Mouse (Mus musculus) CH12.LX (cell line): Measurements from ENCODE around the gene Ppef1. TPM values are rescaled to one million over a fixed set of nuclear protein-coding genes. Genes with fewer than 3 reads are reported as not detected.

Experiments used
- DNase-seq: peaks from one replicate; pipeline ENCODE4 v3.0.0-alpha.2; 2013; ENCODE audit errors: extremely low read depth
- H3K27ac ChIP-seq: 2 replicates; pipeline ENCODE4 v1.5.1; 2012; ENCODE audit warnings: low read depth, mild to moderate bottlenecking, control low read depth, moderate library complexity; ENCODE audit not compliant: insufficient read depth
- H3K27me3 ChIP-seq: replicated peaks from 2 replicates; pipeline ENCODE3; 2012; ENCODE audit warnings: inconsistent platforms
- H3K36me3 ChIP-seq, 2 experiments: replicated peaks in 1 of 2; 2 replicates each; pipeline versions ENCODE3 to v1.6.1; 2012; ENCODE audit warnings: inconsistent platforms in 1 of 2, low read length in 1 of 2, mild to moderate bottlenecking in 1 of 2, mixed read lengths in 1 of 2, moderate library complexity in 1 of 2; ENCODE audit not compliant: control insufficient read depth in 1 of 2, insufficient read depth in 1 of 2
- H3K4me1 ChIP-seq, 2 experiments: 2 replicates each; pipeline ENCODE4 v1.6.1; 2012; ENCODE audit warnings: inconsistent platforms in 1 of 2, moderate library complexity in 1 of 2; ENCODE audit not compliant: insufficient read depth in 2 of 2, control insufficient read depth in 1 of 2
- H3K4me2 ChIP-seq: 2 replicates; pipeline ENCODE4 v1.6.1; 2012; ENCODE audit warnings: low read depth, mild to moderate bottlenecking, control low read depth; ENCODE audit not compliant: poor library complexity, insufficient read depth, severe bottlenecking
- H3K4me3 ChIP-seq, 3 experiments: fragments of 150-350 bp in 1 of 3; sonication (generic) in 1 of 3; replicated peaks in 1 of 3; 2 replicates each; pipeline versions ENCODE3 to v1.5.1; 2011 to 2012; ENCODE audit warnings: low read depth in 2 of 3, low read length in 2 of 3, mild to moderate bottlenecking in 2 of 3, moderate library complexity in 2 of 3, control low read depth in 1 of 3, improper control_type of control experiment in 1 of 3, inconsistent platforms in 1 of 3, mixed read lengths in 1 of 3; ENCODE audit not compliant: poor library complexity in 1 of 3
- H3K79me2 ChIP-seq: replicated peaks from 2 replicates; pipeline ENCODE4 v1.6.1; 2012; ENCODE audit warnings: mild to moderate bottlenecking, moderate library complexity; ENCODE audit not compliant: control insufficient read depth, poor library complexity, insufficient read depth, severe bottlenecking; ENCODE audit errors: extremely low read depth
- H3K9ac ChIP-seq: 2 replicates; pipeline ENCODE4 v1.6.1; 2012; ENCODE audit warnings: low read depth, mild to moderate bottlenecking, control low read depth, moderate library complexity; ENCODE audit not compliant: insufficient read depth
- H3K9me3 ChIP-seq: replicated peaks from 2 replicates; pipeline ENCODE3; 2012; ENCODE audit warnings: low read length, inconsistent platforms, mixed read lengths
- BHLHE40 ChIP-seq: IDR thresholded peaks from 2 replicates; pipeline ENCODE4 v1.6.1; 2011; ENCODE audit warnings: mild to moderate bottlenecking, low read depth, low read length, improper control_type of control experiment
- CTCF ChIP-seq, 2 experiments: IDR thresholded peaks in 1 of 2; conservative IDR thresholded peaks in 1 of 2; 2 replicates each; pipeline ENCODE4 v1.5.1; 2011 to 2012; ENCODE audit warnings: low read depth in 2 of 2, low read length in 2 of 2, improper control_type of control experiment in 1 of 2, inconsistent platforms in 1 of 2, mild to moderate bottlenecking in 1 of 2, moderate library complexity in 1 of 2
- E2F4 ChIP-seq: IDR thresholded peaks from 2 replicates; pipeline ENCODE4 v1.6.1; 2011; ENCODE audit warnings: low read depth, low read length, improper control_type of control experiment; ENCODE audit not compliant: insufficient replicate concordance
- EP300 ChIP-seq: IDR thresholded peaks from 2 replicates; pipeline ENCODE4 v1.6.1; 2011; ENCODE audit warnings: low read length, improper control_type of control experiment
- HCFC1 ChIP-seq: IDR thresholded peaks from 2 replicates; pipeline ENCODE4 v1.6.1; 2012; ENCODE audit warnings: low read depth, mild to moderate bottlenecking, inconsistent platforms, low read length, improper control_type of control experiment
- IRF4 ChIP-seq: IDR thresholded peaks from 2 replicates; pipeline ENCODE4 v1.6.1; 2014; ENCODE audit warnings: low read depth, mild to moderate bottlenecking, inconsistent platforms, low read length, improper control_type of control experiment
- MAFK ChIP-seq: IDR thresholded peaks from 2 replicates; pipeline ENCODE4 v1.6.1; 2011; ENCODE audit warnings: low read length, improper control_type of control experiment; ENCODE audit not compliant: insufficient replicate concordance
- MAZ ChIP-seq: IDR thresholded peaks from 2 replicates; pipeline ENCODE4 v1.6.1; 2012; ENCODE audit warnings: low read depth, mild to moderate bottlenecking, inconsistent platforms, low read length, improper control_type of control experiment, moderate library complexity
- MXI1 ChIP-seq: IDR thresholded peaks from 2 replicates; pipeline ENCODE4 v1.6.1; 2011; ENCODE audit warnings: mild to moderate bottlenecking, low read depth, low read length, improper control_type of control experiment
- RCOR1 ChIP-seq: conservative IDR thresholded peaks from 2 replicates; pipeline ENCODE4 v1.6.1; 2012; ENCODE audit warnings: low read depth, mild to moderate bottlenecking, inconsistent platforms, low read length, improper control_type of control experiment
- SMC3 ChIP-seq: IDR thresholded peaks from 2 replicates; pipeline ENCODE4 v1.6.1; 2011; ENCODE audit warnings: low read depth, low read length, improper control_type of control experiment
- TBP ChIP-seq: conservative IDR thresholded peaks from 2 replicates; pipeline ENCODE4 v1.6.1; 2011; ENCODE audit warnings: low read depth, low read length, improper control_type of control experiment
- TCF12 ChIP-seq: IDR thresholded peaks from 2 replicates; pipeline ENCODE4 v1.6.1; 2014; ENCODE audit warnings: low read depth, mild to moderate bottlenecking, inconsistent platforms, low read length, improper control_type of control experiment
- USF1 ChIP-seq: IDR thresholded peaks from 2 replicates; pipeline ENCODE4 v1.6.1; 2014; ENCODE audit warnings: low read depth, mild to moderate bottlenecking, inconsistent platforms, low read length, improper control_type of control experiment
- USF2 ChIP-seq: conservative IDR thresholded peaks from 2 replicates; pipeline ENCODE4 v1.6.1; 2011; ENCODE audit warnings: low read depth, low read length, improper control_type of control experiment
- ZNF384 ChIP-seq: IDR thresholded peaks from 2 replicates; pipeline ENCODE4 v1.6.1; 2012; ENCODE audit warnings: low read depth, low read length, improper control_type of control experiment, inconsistent platforms
- dilution Hi-C: fragments of 300-500 bp; cut with MboI; formaldehyde crosslinking; loops from 2 replicates; pipeline ENCODE4 v1.14.3; 2020; ENCODE audit warnings: low sequenced_read_pairs; ENCODE audit not compliant: extremely low pct_unique_long_range_greater_than_20kb, extremely low pct_ligation_motif_present
- in situ Hi-C: fragments of 300-500 bp; cut with MboI; formaldehyde crosslinking; loops from 3 replicates; pipeline ENCODE4 v1.14.3; 2019; ENCODE audit warnings: low sequenced_read_pairs, low pct_ligation_motif_present, low pct_unique_long_range_greater_than_20kb, mixed read lengths
- polyA plus RNA-seq: library from polyadenylated mRNA; unstranded; fragments of >175 nt; gene quantifications from 2 replicates; pipeline ENCODE4 v1.2.1, GENCODE M21; 2012; ENCODE audit warnings: low read depth; ENCODE audit not compliant: insufficient read length
- total RNA-seq, 2 experiments: library from RNA; depleted of rRNA; stranded (reverse); fragments of 300-350 nt in 1 of 2; fragments of >200 nt in 1 of 2; gene quantifications; 2 replicates each; pipeline ENCODE4 v1.2.3; 2012 to 2014

Gene Ppef1
- total and polyA plus RNA-seq, 3 experiments, result 0.34 to 2.8 (median 1.5) TPM

DNA sequence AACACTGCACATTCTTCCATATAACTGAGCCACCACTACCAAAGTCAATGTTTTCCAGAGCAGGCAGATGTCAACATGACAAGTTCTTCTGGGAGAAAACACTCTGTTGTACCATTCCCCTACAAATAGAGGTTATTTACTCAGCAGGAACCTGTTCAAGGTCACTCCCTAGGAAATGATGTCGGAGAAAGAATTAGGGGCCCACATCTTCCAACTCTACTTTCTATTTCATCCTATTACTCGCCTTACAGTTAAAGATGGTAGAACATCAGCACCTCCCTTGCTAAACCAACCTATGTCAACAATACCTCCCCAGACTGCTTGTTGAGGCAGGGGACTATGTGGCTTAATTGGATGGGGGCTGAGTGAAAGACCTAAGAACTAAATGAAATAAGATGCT lies 32.1 kb upstream of the Ppef1 start, which contains the start of gene Rs1:
Gene Rs1, plus strand, starts transcription at position 301 of the 400 bp plus-strand sequence.
- Histone ChIP-seq H3K4me2 (peak within 1 kb of the TSS; percentile 29; the same call in 1 of the 2 replicates), H3K27ac (no peak within 1 kb of the TSS), H3K9me3 (no peaks in the 10 kb centered on the region), H3K4me1 (0 out of 4 replicates have a peak, but pooled peaks cover 0 to 5% of the 10 kb centered on the region in 2 experiments), H3K9ac (no peak within 1 kb of the TSS), H3K79me2 (no peaks in the 10 kb centered on the region), H3K4me3 (no peak within 1 kb of the TSS), H3K36me3 (no peaks in the 10 kb centered on the region), H3K27me3 (no peaks in the 10 kb centered on the region)
- dilution Hi-C loops, result no loop called here
- DNase-seq, result no peak
- in situ Hi-C loops, result no loop called here
- TF ChIP-seq MXI1 (no peak), E2F4 (no peak), MAZ (no peak), CTCF (conservative IDR thresholded peaks at IDR 0.05 in 1 of 2, IDR thresholded peaks at IDR 0.05 in 1 of 2; ENCODE audit: low read depth in 2 of 2, low read length in 2 of 2) (no peak), TBP (no peak), SMC3 (no peak), IRF4 (no peak), ZNF384 (no peak), USF2 (no peak), TCF12 (no peak), HCFC1 (no peak), MAFK (no peak), RCOR1 (no peak), EP300 (no peak), USF1 (no peak), BHLHE40 (no peak)

DNA sequence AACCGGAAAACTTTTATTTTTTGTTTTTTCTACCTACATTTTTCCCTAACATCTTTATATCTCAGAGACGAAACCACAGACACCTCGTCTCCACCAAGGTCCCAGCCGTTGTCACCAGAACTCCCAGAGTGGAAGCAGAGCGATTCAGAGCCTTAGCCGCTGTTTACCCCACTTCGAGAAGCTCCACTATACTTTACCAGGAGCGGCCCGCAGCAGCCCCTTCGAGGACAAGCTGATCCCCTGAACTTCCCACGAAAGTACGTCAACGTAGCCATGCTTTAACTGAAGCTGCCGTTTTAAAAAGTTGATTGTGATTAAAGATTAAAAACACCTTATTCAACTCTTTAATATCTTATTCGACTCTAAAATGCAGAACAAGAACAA lies 30.7 kb upstream of the Ppef1 start:
- dilution Hi-C loops, result no loop called here
- H3K9ac ChIP-seq, result peak overlapping the region; percentile 63
- TF ChIP-seq SMC3 (no peak), ZNF384 (0 out of 2 replicates have a peak, but pooled peaks have one; percentile 34)
- in situ Hi-C loops, result no loop called here
- H3K9me3 ChIP-seq, result no peaks in the 10 kb centered on the region
- H3K4me1 ChIP-seq, result 0 out of 4 replicates have a peak, but pooled peaks cover 0 to 5% of the 10 kb centered on the region in 2 experiments
- no peak for DNase-seq
- H3K27me3 ChIP-seq, result no peaks in the 10 kb centered on the region
- peak overlapping the region; percentile 36 to 54 (median 44) for H3K4me3 ChIP-seq
- H3K36me3 ChIP-seq, result no peaks in the 10 kb centered on the region
- peak overlapping the region; percentile 36; the same call in 1 of the 2 replicates for H3K4me2 ChIP-seq
- H3K27ac ChIP-seq, result no peak overlapping the region
- H3K79me2 ChIP-seq, result no peaks in the 10 kb centered on the region
